Mouse (Mus musculus) small intestine, adult 2 months (tissue): ENCODE measurements around the gene Depdc7.

ENCODE experiments used
- CTCF ChIP-seq: fragments of 200-500 bp; IDR thresholded peaks from 2 replicates; pipeline ENCODE4 v1.5.1; 2012; ENCODE audit warnings: low read depth, mild to moderate bottlenecking, control low read depth, inconsistent platforms, low read length, moderate library complexity, mixed read lengths; ENCODE audit not compliant: insufficient replicate concordance, insufficient read length; ENCODE audit errors: extremely low read depth
- POLR2A ChIP-seq: fragments of 200-500 bp; IDR thresholded peaks from 2 replicates; pipeline ENCODE4 v1.6.1; 2012; ENCODE audit warnings: low read depth, mild to moderate bottlenecking, control low read depth, inconsistent platforms, low read length, moderate library complexity

DNA sequence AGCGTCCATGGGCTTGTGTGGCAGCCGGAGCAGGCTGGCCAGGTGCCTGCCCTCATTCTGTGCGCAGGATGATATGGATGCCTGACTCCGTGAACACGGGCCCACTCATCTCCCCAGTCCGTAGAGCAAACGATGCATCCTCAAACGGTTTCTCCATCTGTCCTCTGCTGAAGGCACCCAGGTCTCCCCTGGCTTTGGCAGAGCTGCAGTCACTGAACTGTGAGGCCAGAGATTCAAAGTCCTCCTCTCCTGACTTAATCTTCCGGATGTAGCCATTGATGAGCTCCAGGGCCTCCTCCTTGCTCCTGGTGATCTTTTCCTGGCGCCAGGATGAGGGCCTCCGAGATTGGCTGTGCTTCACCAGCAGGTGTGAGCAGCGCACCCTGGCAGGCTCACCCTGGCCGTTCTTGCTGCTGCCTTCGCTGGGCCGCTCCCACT lies 28.4 kb downstream of the Depdc7 start:
- TF ChIP-seq CTCF, result no peak
- TF ChIP-seq POLR2A, result no peak
